Mouse (Mus musculus) stomach, postnatal 0 days (tissue): Measurements from ENCODE around the gene Stk4.

Experiments
- CTCF ChIP-seq: IDR thresholded peaks from 2 replicates; pipeline ENCODE4 v1.5.1; 2016; ENCODE audit warnings: antibody characterized with exemption, low read depth, mild to moderate bottlenecking, moderate library complexity
- EP300 ChIP-seq: optimal IDR thresholded peaks from 2 replicates; pipeline ENCODE3; 2016; ENCODE audit warnings: antibody characterized with exemption

GRCm38 (mm10) chr2:164190576-164190975 lies 120.5 kb downstream of the Stk4 start, which contains the start of gene Wfdc12:
- TF ChIP-seq CTCF (no peak), EP300 (no peak)
